Mouse (Mus musculus) embryonic facial prominence, embryonic 13.5 days (tissue): ENCODE data around the gene Lamtor2. TPM values are rescaled to one million over a fixed set of nuclear protein-coding genes. Genes with fewer than 3 reads are reported as not detected.
"Not testable (repeated sequence)": the region's sequence is repeated elsewhere in the genome, so short reads cannot be mapped to it uniquely, and the experiment has no call there.

ENCODE experiments used
- ATAC-seq: fragments of 200-750 bp; cut with Nextera tagmentation; 2 replicates; pipeline ENCODE4 v1.8.0; 2017; ENCODE audit warnings: low read depth; ENCODE audit not compliant: insufficient number of reproducible peaks, insufficient read depth, low FRiP score, low TSS enrichment
- H3K27ac ChIP-seq: fragments of 300-500 bp; sonication (generic); 2 replicates; pipeline ENCODE4 v1.5.1; 2015; ENCODE audit warnings: moderate library complexity, mild to moderate bottlenecking, inconsistent platforms
- H3K27me3 ChIP-seq: fragments of 300-500 bp; sonication (generic); 2 replicates; pipeline ENCODE4 v1.6.1; 2015; ENCODE audit warnings: mild to moderate bottlenecking, inconsistent platforms
- H3K36me3 ChIP-seq: fragments of 300-500 bp; sonication (generic); 2 replicates; pipeline ENCODE4 v1.6.1; 2015; ENCODE audit warnings: mild to moderate bottlenecking, inconsistent platforms
- H3K4me1 ChIP-seq: fragments of 300-500 bp; sonication (generic); 2 replicates; pipeline ENCODE4 v1.6.1; 2015; ENCODE audit warnings: inconsistent platforms
- H3K4me2 ChIP-seq: fragments of 300-500 bp; sonication (generic); 2 replicates; pipeline ENCODE4 v1.6.1; 2015; ENCODE audit warnings: moderate library complexity, mild to moderate bottlenecking, inconsistent platforms
- H3K4me3 ChIP-seq: fragments of 300-500 bp; sonication (generic); 2 replicates; pipeline ENCODE4 v1.5.1; 2015; ENCODE audit warnings: mild to moderate bottlenecking, inconsistent platforms
- H3K9ac ChIP-seq: fragments of 300-500 bp; sonication (generic); 2 replicates; pipeline ENCODE4 v1.6.1; 2015; ENCODE audit warnings: mild to moderate bottlenecking, inconsistent platforms
- H3K9me3 ChIP-seq: fragments of 300-500 bp; sonication (generic); 2 replicates; pipeline ENCODE4 v1.6.1; 2016; ENCODE audit warnings: inconsistent platforms
- WGBS: fragments of 180-500 bp; shearing (Covaris S2); methylation state at CpG from one replicate; pipeline ENCODE4 v1.1.7; 2015; ENCODE audit warnings: mixed read lengths; 5-methylcytosine and 5-hydroxymethylcytosine counted together
- polyA plus RNA-seq: library from polyadenylated mRNA; unstranded; fragments of >200 nt; fragmentation: Nextera tagmentation; extraction: Ambion mirVana; gene quantifications from 2 replicates; pipeline ENCODE4 v1.2.1, GENCODE M21; 2015

The Lamtor2 gene
- polyA plus RNA-seq, 1 experiment from 2014 or later: 169 TPM

GRCm38 (mm10) chr3:88579454-88580117, 26.7 kb upstream of the Lamtor2 start:
- H3K9me3 ChIP-seq: no peaks in the 10 kb centered on the region
- peaks cover 14% of the 10 kb centered on the region for H3K4me1 ChIP-seq
- H3K36me3 ChIP-seq: peaks cover 38% of the 10 kb centered on the region
- H3K27me3 ChIP-seq: no peaks in the 10 kb centered on the region
- peak; percentile 76; the same call in 1 of the 2 replicates for ATAC-seq
- H3K4me2 ChIP-seq: peak overlapping the region; percentile 93
- H3K27ac ChIP-seq: peak overlapping the region; percentile 58; the same call in 1 of the 2 replicates
- peak overlapping the region; percentile 92 for H3K9ac ChIP-seq
- H3K4me3 ChIP-seq: peak overlapping the region; percentile 85
- under 1% methylated on average over 34 of the region's 34 CpGs for WGBS

DNA sequence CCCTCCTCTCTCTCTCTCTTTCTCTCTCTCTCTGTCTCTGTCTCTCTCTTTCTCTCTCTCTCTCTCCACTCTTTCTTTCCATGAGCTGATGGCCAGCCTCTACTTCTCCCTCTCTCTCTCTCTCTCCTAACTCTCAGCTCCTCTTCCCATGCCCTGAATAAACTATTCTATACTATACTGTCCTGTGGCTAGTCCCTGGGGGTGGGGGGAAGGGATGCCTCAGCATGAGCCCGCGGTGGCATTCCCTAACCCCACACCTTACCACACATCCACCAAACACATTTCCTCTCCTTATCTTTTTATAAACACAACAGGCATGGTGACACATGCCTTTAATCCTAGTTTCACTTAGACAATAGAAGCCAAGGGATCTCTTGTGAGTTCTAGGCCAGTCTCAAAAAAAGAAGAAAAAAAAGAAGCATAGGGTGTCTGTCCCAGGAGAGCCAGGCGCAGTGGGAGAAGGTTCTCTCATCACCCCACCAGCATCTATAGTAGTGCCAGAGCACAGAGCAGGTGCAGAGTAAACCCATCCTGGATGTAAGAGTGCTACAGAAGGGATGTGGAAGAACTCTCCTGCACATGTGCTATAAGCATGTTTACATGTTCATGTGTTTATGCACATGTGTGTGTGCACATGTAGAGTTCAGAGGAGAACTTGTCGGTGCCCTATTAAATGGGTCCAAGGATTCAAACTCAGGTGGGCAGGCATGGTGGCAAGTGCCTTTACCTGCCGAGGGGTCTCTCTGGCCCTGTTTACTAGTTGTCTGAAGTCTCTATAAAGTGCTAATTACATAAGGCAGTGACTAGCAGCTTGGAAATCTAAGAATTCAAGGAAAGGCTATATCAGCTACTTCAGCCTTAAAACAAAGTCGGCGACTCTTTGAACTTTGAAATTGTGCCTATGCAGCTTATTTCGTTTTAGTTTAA, 25.9 kb upstream of the Lamtor2 start:
- Histone ChIP-seq H3K4me3 (peak overlapping the region; percentile 85), H3K36me3 (peaks cover 30% of the 10 kb centered on the region), H3K4me2 (peak overlapping the region; percentile 93), H3K9me3 (no peaks in the 10 kb centered on the region), H3K4me1 (peaks cover 14% of the 10 kb centered on the region), H3K27ac (no peak overlapping the region), H3K9ac (peak overlapping the region; percentile 92), H3K27me3 (no peaks in the 10 kb centered on the region)
- 49% methylated on average over 8 of the region's 8 CpGs for WGBS
- no peak for ATAC-seq

DNA sequence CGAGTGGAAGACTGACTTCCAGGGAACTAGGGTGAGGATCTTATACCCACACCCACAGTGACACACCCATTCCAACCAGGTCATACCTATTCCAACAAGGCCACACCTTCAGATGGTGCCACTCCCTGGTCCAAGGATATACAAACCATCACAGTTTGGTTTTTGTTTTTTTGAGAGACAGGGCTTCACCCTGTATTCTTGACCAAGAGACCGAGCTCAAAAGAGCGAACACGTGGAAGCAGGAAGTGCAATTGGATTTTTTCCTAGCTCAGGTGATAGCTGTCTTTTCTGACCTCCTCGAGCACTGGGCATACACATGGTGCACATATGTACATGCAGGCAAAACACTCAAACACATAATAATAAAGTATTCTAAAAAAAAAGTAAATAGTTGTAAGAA, 25.0 kb upstream of the Lamtor2 start:
- H3K9me3 ChIP-seq, H3K9ac ChIP-seq, ATAC-seq, H3K4me3 ChIP-seq, H3K4me2 ChIP-seq, H3K27me3 ChIP-seq, H3K27ac ChIP-seq: not testable (repeated sequence)
- peaks cover 20% of the 10 kb centered on the region for H3K36me3 ChIP-seq
- H3K4me1 ChIP-seq: peaks cover 14% of the 10 kb centered on the region
- 78% methylated on average over 5 of the region's 5 CpGs for WGBS

DNA sequence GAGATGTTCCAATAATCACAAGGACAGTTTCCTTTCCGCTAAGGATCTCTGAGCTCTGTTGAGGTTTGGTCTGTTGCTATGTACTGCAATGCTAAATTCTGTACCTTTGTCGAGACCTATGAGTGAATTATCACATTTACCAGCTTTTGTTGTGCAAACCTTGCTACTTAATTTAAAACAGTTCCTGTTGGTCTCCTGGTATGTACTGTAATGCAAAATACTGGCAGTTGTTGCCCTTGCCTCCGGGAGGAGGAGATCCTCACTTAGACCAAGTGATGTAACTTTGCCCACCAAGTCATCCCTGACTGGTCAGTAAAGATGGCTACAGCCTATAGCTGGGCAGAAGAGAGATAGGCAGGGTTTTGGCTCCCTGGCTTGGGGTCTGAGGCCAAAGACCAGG, 22.7 kb upstream of the Lamtor2 start, which contains the start of gene Ssr2:
Ssr2 (plus strand) TSS at position 337 of the 400 bp plus-strand sequence.
- ATAC-seq: no peak
- WGBS: 84% methylated on average over 3 of the region's 3 CpGs
- Histone ChIP-seq H3K27ac (no peak within 1 kb of the TSS), H3K4me2 (no peak within 1 kb of the TSS), H3K9ac (no peak within 1 kb of the TSS), H3K4me1 (peaks cover 7% of the 10 kb centered on the region), H3K27me3 (no peaks in the 10 kb centered on the region), H3K4me3 (no peak within 1 kb of the TSS), H3K36me3 (peaks cover 5% of the 10 kb centered on the region), H3K9me3 (no peaks in the 10 kb centered on the region)

DNA sequence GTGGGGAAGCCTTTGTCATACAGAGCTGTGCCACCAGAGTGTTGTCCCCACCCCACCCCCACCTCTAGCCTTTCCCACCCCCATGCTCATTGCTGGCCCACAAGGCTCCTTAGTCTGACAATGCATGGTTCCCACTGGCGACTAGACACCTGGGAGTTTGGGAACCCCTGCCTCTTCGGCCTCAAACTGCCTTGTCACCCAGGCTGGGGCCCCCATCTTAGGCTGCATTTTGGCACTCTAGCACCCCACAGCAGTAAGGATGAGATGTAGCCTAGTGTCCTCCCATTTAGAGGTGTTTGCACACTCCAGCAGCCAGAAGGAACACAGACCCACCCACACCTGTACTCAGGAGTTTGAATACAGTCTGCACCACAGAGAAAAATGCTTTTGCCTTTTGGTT, 20.9 kb upstream of the Lamtor2 start:
- no peak overlapping the region for H3K27ac ChIP-seq
- no peaks in the 10 kb centered on the region; the same call in 1 of the 2 replicates for H3K4me1 ChIP-seq
- H3K4me2 ChIP-seq: no peak overlapping the region
- no peaks in the 10 kb centered on the region for H3K9me3 ChIP-seq
- whole genome bisulfite sequencing: 80% methylated on average over 2 of the region's 2 CpGs
- no peak overlapping the region for H3K4me3 ChIP-seq
- peaks cover 22% of the 10 kb centered on the region for H3K36me3 ChIP-seq
- no peak overlapping the region for H3K9ac ChIP-seq
- ATAC-seq: no peak
- no peaks in the 10 kb centered on the region for H3K27me3 ChIP-seq

GRCm38 (mm10) chr3:88572835-88573234, 20.0 kb upstream of the Lamtor2 start:
- H3K4me3 ChIP-seq: no peak overlapping the region
- H3K36me3 ChIP-seq: peaks cover 32% of the 10 kb centered on the region
- no peak overlapping the region for H3K4me2 ChIP-seq
- ATAC-seq: no peak
- WGBS: 75% methylated on average over 2 of the region's 2 CpGs
- H3K9me3 ChIP-seq: no peaks in the 10 kb centered on the region
- no peaks in the 10 kb centered on the region for H3K27me3 ChIP-seq
- no peak overlapping the region for H3K9ac ChIP-seq
- no peaks in the 10 kb centered on the region for H3K4me1 ChIP-seq
- H3K27ac ChIP-seq: no peak overlapping the region

DNA sequence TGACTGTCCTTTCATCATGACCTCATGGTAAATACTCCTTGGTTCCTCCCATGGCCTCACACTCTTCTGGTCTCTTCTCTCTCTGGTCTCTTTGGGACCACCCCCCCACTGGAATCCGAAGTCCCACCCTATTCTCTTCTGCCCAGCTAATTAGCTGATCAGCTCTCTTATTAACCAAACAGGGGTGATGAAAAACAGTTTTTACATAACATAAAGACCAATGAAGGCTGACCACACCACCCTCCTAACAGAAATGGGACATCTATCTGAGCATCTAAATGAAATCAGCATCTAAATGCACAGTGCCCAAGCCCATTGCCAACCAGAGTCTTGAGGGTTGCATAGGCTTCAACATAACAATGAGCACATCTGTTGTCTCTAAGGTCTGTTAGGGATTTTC, 19.0 kb upstream of the Lamtor2 start:
- no peak for ATAC-seq
- 68% methylated on average over 1 of the region's 1 CpGs for WGBS
- H3K27me3 ChIP-seq: no peaks in the 10 kb centered on the region

GRCm38 (mm10) chr3:88570341-88570740, 17.5 kb upstream of the Lamtor2 start:
- Histone ChIP-seq H3K4me3 (no peak overlapping the region), H3K27me3 (no peaks in the 10 kb centered on the region), H3K9ac (no peak overlapping the region), H3K36me3 (peaks cover 57% of the 10 kb centered on the region), H3K4me1 (no peaks in the 10 kb centered on the region), H3K27ac (no peak overlapping the region), H3K4me2 (no peak overlapping the region), H3K9me3 (no peaks in the 10 kb centered on the region)
- 94% methylated on average over 10 of the region's 10 CpGs for WGBS
- ATAC-seq: no peak

More for the DNA sequence above, 19.0 kb upstream of the Lamtor2 start:
- H3K4me2 ChIP-seq: no peak overlapping the region
- H3K4me1 ChIP-seq: no peaks in the 10 kb centered on the region
- H3K36me3 ChIP-seq: peaks cover 42% of the 10 kb centered on the region
- H3K27ac ChIP-seq: no peak overlapping the region
- H3K4me3 ChIP-seq: no peak overlapping the region
- H3K9ac ChIP-seq: no peak overlapping the region
- no peaks in the 10 kb centered on the region for H3K9me3 ChIP-seq

GRCm38 (mm10) chr3:88569694-88570093, 16.8 kb upstream of the Lamtor2 start:
- Histone ChIP-seq H3K9ac (no peak overlapping the region), H3K27ac (no peak overlapping the region), H3K4me3 (no peak overlapping the region), H3K4me1 (no peaks in the 10 kb centered on the region), H3K4me2 (no peak overlapping the region), H3K9me3 (no peaks in the 10 kb centered on the region), H3K27me3 (no peaks in the 10 kb centered on the region), H3K36me3 (peaks cover 63% of the 10 kb centered on the region)
- no peak for ATAC-seq
- WGBS: 95% methylated on average over 5 of the region's 5 CpGs

DNA sequence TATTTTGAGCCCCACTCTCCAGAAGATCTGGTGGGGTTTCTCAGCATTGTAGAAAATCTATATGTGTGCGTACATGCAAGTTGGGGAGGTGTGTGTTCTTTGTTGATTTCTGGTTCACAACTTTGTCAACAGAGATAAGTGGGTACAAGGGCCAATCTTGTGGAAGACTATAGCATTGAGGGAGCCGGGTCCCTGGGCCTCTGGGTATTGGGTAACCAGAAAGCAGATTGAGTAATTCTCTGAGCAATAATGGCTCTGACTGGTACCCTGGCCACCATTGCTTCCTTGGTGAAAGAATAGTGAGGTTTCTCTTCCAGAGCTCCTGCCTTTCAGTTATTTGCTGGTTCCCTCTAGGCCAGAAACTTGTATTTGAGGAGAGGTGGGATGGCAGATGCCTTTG, 16.2 kb upstream of the Lamtor2 start:
- Histone ChIP-seq H3K27me3 (no peaks in the 10 kb centered on the region), H3K9ac (no peak overlapping the region), H3K36me3 (peaks cover 69% of the 10 kb centered on the region), H3K9me3 (no peaks in the 10 kb centered on the region), H3K4me1 (no peaks in the 10 kb centered on the region), H3K27ac (no peak overlapping the region), H3K4me3 (no peak overlapping the region), H3K4me2 (no peak overlapping the region)
- ATAC-seq: no peak
- 97% methylated on average over 2 of the region's 2 CpGs for WGBS

GRCm38 (mm10) chr3:88568615-88569014, 15.7 kb upstream of the Lamtor2 start:
- no peak overlapping the region for H3K27ac ChIP-seq

More at GRCm38 (mm10) chr3:88568615-88569014, 15.7 kb upstream of the Lamtor2 start:
- Histone ChIP-seq H3K4me1 (no peaks in the 10 kb centered on the region), H3K36me3 (peaks cover 74% of the 10 kb centered on the region), H3K9me3 (no peaks in the 10 kb centered on the region), H3K27me3 (no peaks in the 10 kb centered on the region), H3K4me3 (no peak overlapping the region), H3K4me2 (no peak overlapping the region), H3K9ac (no peak overlapping the region)
- no peak for ATAC-seq
- 99% methylated on average over 2 of the region's 2 CpGs for WGBS
